Mouse (Mus musculus): ENCODE results near the gene Gm5565.
"Not testable (repeated sequence)": the region's sequence is repeated elsewhere in the genome, so short reads cannot be mapped to it uniquely, and the experiment has no call there.

DNA sequence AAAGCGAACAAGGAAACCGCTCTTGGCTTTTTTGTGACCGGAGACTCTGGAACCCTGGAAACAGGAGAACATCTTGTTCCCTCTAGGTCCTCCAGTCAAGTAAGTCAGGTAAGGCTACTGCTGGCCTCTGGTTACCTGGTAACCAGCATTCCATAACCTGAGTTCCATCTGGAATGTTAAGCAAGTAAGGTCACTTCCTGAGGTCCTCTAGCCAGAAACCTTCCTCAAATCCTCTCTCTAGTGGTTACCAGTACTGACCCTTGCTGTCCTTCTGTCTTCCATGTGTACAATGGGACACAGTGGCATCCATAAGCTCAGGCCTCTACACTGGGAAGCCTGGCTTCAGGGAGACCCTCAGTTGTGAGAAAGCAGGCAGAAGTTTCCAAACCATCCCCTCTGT, at the start of gene Gm5565:
- not testable (repeated sequence) for TF ChIP-seq POLR2A (IDR thresholded peaks at IDR 0.05; ENCODE audit: borderline replicate concordance, control insufficient read depth, low read depth, low read length); CTCF (IDR thresholded peaks at IDR 0.05; ENCODE audit: control insufficient read depth, insufficient read depth, low read length)

Measured in bone marrow, adult 2 months (tissue).